9 mouse cellular contexts compared by ENCODE assay signal in genomic region chr14:14019155-14019894, GRCm38 (mm10). TPM values are rescaled to one million over a fixed set of nuclear protein-coding genes. Genes with fewer than 3 reads are reported as not detected.
DNase-seq lines count a peak whose midpoint lies in the region; ATAC-seq and TF ChIP-seq lines count a peak whose summit lies in the region.
"Had no signal": no experiment of that assay in that cellular context is flagged by ENCODE, and none has a peak within 500 bp of the region (broad histone marks: within the 10 kb centered on the region; RNA-seq: fewer than 3 reads in every experiment).

No protein-coding gene starts in this region.

- WGBS in midbrain, postnatal 0 days, result 84% methylated on average over 6 of the region's 6 CpGs
- WGBS in midbrain, embryonic 15.5 days, result 79% methylated on average over 6 of the region's 6 CpGs

- no peaks in the 10 kb centered on the region for H3K9me3 ChIP-seq in midbrain, postnatal 0 days (ENCODE audit: low read length)
- H3K9me3 ChIP-seq in midbrain, embryonic 15.5 days, result no peaks in the 10 kb centered on the region
- H3K9me3 ChIP-seq: heart, embryonic 15.5 days had no signal

- peak; percentile 56 for TF ChIP-seq CTCF in midbrain, postnatal 0 days (IDR thresholded peaks at IDR 0.05)

- H3K4me1 ChIP-seq in midbrain, postnatal 0 days (ENCODE audit: insufficient read depth, low read length), result no peaks in the 10 kb centered on the region; the same call in 1 of the 2 replicates
- peaks cover 9% of the 10 kb centered on the region; the same call in 1 of the 2 replicates for H3K4me1 ChIP-seq in midbrain, embryonic 15.5 days
- H3K4me1 ChIP-seq: heart, embryonic 15.5 days had no signal

- intact Hi-C loops in heart, postnatal 25 days (cut with DNase I), result no loop called here

- H3K36me3 ChIP-seq in midbrain, postnatal 0 days (ENCODE audit: insufficient read depth, low read length), result no peaks in the 10 kb centered on the region
- no peaks in the 10 kb centered on the region for H3K36me3 ChIP-seq in midbrain, embryonic 15.5 days (replicated peaks)

- ATAC-seq in midbrain, postnatal 0 days (ENCODE audit: low FRiP score), result no peak
- ATAC-seq in midbrain, embryonic 15.5 days (replicated peaks), result no peak

- H3K27me3 ChIP-seq in midbrain, postnatal 0 days (ENCODE audit: insufficient read depth, low read length), result no peaks in the 10 kb centered on the region
- no peaks in the 10 kb centered on the region for H3K27me3 ChIP-seq in midbrain, embryonic 15.5 days (replicated peaks)
- H3K27me3 ChIP-seq: heart, embryonic 15.5 days had no signal

- no peak overlapping the region for H3K4me3 ChIP-seq in midbrain, postnatal 0 days (ENCODE audit: low read depth, low read length)
- H3K4me3 ChIP-seq in midbrain, embryonic 15.5 days, result no peak overlapping the region
- H3K4me3 ChIP-seq: heart, embryonic 15.5 days had no signal

- H3K9ac ChIP-seq in midbrain, postnatal 0 days (replicated peaks; ENCODE audit: low read length, poor library complexity, severe bottlenecking), result no peak overlapping the region
- no peak overlapping the region for H3K9ac ChIP-seq in midbrain, embryonic 15.5 days
- H3K9ac ChIP-seq: heart, embryonic 15.5 days had no signal

- no peak overlapping the region for H3K4me2 ChIP-seq in midbrain, postnatal 0 days (ENCODE audit: low read depth, low read length, poor library complexity, severe bottlenecking)
- no peak overlapping the region for H3K4me2 ChIP-seq in midbrain, embryonic 15.5 days
- H3K4me2 ChIP-seq: heart, embryonic 15.5 days had no signal

- peak; percentile 42 to 57 for DNase-seq in cerebellum, postnatal 14 days
- DNase-seq in cerebellum, adult 11-12 months, result no peak
- DNase-seq in midbrain, postnatal 0 days (ENCODE audit: low spot score), result no peak
- peak; percentile 44 to 70 for DNase-seq in kidney, postnatal 36 days
- peak; percentile 56 for DNase-seq in thymus, postnatal 0 days (ENCODE audit: low spot score)
- no peak for DNase-seq in left cerebral cortex, adult 18-20 months (ENCODE audit: low spot score in 2 of 2)
- DNase-seq in heart, postnatal 25 days (ENCODE audit: low spot score), result no peak

- H3K27ac ChIP-seq in midbrain, postnatal 0 days (ENCODE audit: low read depth, low read length), result no peak overlapping the region
- no peak overlapping the region for H3K27ac ChIP-seq in midbrain, embryonic 15.5 days
- H3K27ac ChIP-seq: heart, embryonic 15.5 days had no signal

RNA-seq across cellular contexts. Expression of gene Thoc7, which starts 57.7 kb away (rescaled TPM):
- total RNA-seq in midbrain, postnatal 0 days (2014; rRNA removed), result 55.7 and 70.7 TPM in 2 replicates
- polyA plus RNA-seq in midbrain, postnatal 0 days (2015; fragmentation: Nextera tagmentation; extraction: Ambion mirVana), result 195 and 196 TPM in 2 replicates
- 158 and 166 TPM in 2 replicates for polyA plus RNA-seq in midbrain, embryonic 15.5 days (2015; fragmentation: Nextera tagmentation; extraction: Ambion mirVana)
- 235 TPM in 2 replicates for polyA plus RNA-seq in thymus, postnatal 0 days (2015; fragmentation: Nextera tagmentation; extraction: Ambion mirVana)
- 100 to 1,000 TPM in 1 of 2 experiments, 10 to 100 TPM in 1; 95.3 to 104 TPM for total RNA-seq in left cerebral cortex, adult 18-20 months (2021)
- 10 to 100 TPM; 87.7 to 96.3 TPM for total RNA-seq in heart, postnatal 25 days (2021)

RNA-seq across cellular contexts. Expression of gene Atxn7, which starts 58.1 kb away (rescaled TPM):
- 12.7 and 22.4 TPM in 2 replicates for total RNA-seq in midbrain, postnatal 0 days (2014; rRNA removed)
- 2.2 and 2.5 TPM in 2 replicates for polyA plus RNA-seq in midbrain, postnatal 0 days (2015; fragmentation: Nextera tagmentation; extraction: Ambion mirVana)
- 4.1 and 5.0 TPM in 2 replicates for polyA plus RNA-seq in midbrain, embryonic 15.5 days (2015; fragmentation: Nextera tagmentation; extraction: Ambion mirVana)
- 2.6 and 4.3 TPM in 2 replicates for polyA plus RNA-seq in thymus, postnatal 0 days (2015; fragmentation: Nextera tagmentation; extraction: Ambion mirVana)
- total RNA-seq in left cerebral cortex, adult 18-20 months (2021), result 10 to 100 TPM; 24.6 to 28.3 TPM
- 10 to 100 TPM; 14.7 to 19.0 TPM for total RNA-seq in heart, postnatal 25 days (2021)

Comparison
In these comparisons a context has a peak if more than half of its experiments do, and no peak if none do; other contexts are left out.
1. DNase-seq: peak in cerebellum, postnatal 14 days (2 of 2), kidney, postnatal 36 days (2 of 2) and thymus, postnatal 0 days (single experiment); none in cerebellum, adult 11-12 months (single experiment), midbrain, postnatal 0 days (single experiment), left cerebral cortex, adult 18-20 months (0 of 2) and heart, postnatal 25 days (single experiment).